Mouse (Mus musculus) thymus, adult 2 months (tissue): Measurements from ENCODE around the gene Skint8. TPM values are rescaled to one million over a fixed set of nuclear protein-coding genes. Genes with fewer than 3 reads are reported as not detected.

Experiments
- DNase-seq: peaks from one replicate; pipeline ENCODE4 v3.0.0; 2021
- H3K27ac ChIP-seq: fragments of 200-500 bp; 2 replicates; pipeline ENCODE4 v1.5.1; 2012; ENCODE audit warnings: low read length, control low read depth; ENCODE audit not compliant: control insufficient read depth, insufficient read depth
- H3K27me3 ChIP-seq: fragments of 200-500 bp; 2 replicates; pipeline ENCODE4 v1.6.1; 2012; ENCODE audit warnings: mild to moderate bottlenecking, low read length, moderate library complexity, mixed read lengths; ENCODE audit not compliant: control insufficient read depth, insufficient read depth
- H3K36me3 ChIP-seq: fragments of 200-500 bp; 2 replicates; pipeline ENCODE4 v1.6.1; 2012; ENCODE audit warnings: mild to moderate bottlenecking, low read length, moderate library complexity; ENCODE audit not compliant: control insufficient read depth, insufficient read depth
- H3K4me1 ChIP-seq: fragments of 200-500 bp; replicated peaks from 2 replicates; pipeline ENCODE4 v1.6.1; 2012; ENCODE audit warnings: low read length; ENCODE audit not compliant: control insufficient read depth, insufficient read depth
- H3K4me3 ChIP-seq: fragments of 200-500 bp; 2 replicates; pipeline ENCODE4 v1.5.1; 2012; ENCODE audit warnings: mild to moderate bottlenecking, low read length, control low read depth, moderate library complexity; ENCODE audit not compliant: control insufficient read depth, insufficient read depth
- CTCF ChIP-seq: fragments of 200-500 bp; IDR thresholded peaks from 2 replicates; pipeline ENCODE4 v1.5.1; 2012; ENCODE audit warnings: mild to moderate bottlenecking, control low read depth, low read length, moderate library complexity, borderline replicate concordance; ENCODE audit not compliant: control insufficient read depth, poor library complexity, insufficient read depth; ENCODE audit errors: extremely low read depth
- POLR2A ChIP-seq: fragments of 200-500 bp; IDR thresholded peaks from 2 replicates; pipeline ENCODE4 v1.6.1; 2012; ENCODE audit warnings: mild to moderate bottlenecking, low read length, control low read depth, moderate library complexity; ENCODE audit not compliant: control insufficient read depth, poor library complexity, insufficient read depth; ENCODE audit errors: extremely low read depth
- WGBS: fragments of 180-500 bp; shearing (Covaris S2); methylation state at CpG from one replicate; pipeline ENCODE4 v1.1.7; 2018; 5-methylcytosine and 5-hydroxymethylcytosine counted together
- polyA plus RNA-seq: library from polyadenylated mRNA; depleted of rRNA; stranded (reverse); fragments of >200 nt; gene quantifications from 2 replicates; pipeline ENCODE4 v1.2.3, GENCODE M21; 2012; rRNA removed

Gene Skint8
- polyA plus RNA-seq, result 0.92 and 2.1 TPM in 2 replicates

- Histone ChIP-seq H3K4me1 (no peaks in the 10 kb centered on the region), H3K4me3 (no peak within 1 kb of the TSS), H3K27ac (no peak within 1 kb of the TSS), H3K27me3 (no peaks in the 10 kb centered on the region), H3K36me3 (no peaks in the 10 kb centered on the region)
- no peak for DNase-seq
- WGBS, result 88% methylated on average over 1 of the region's 1 CpGs
- TF ChIP-seq POLR2A, result no peak
Observed at GRCm38 (mm10) chr4:111919092-111919491, at the start of gene Skint8. Skint8 (plus strand) TSS chr4:111919392.

GRCm38 (mm10) chr4:111880112-111880875, 38.9 kb upstream of the Skint8 start:
- Histone ChIP-seq H3K36me3 (no peaks in the 10 kb centered on the region), H3K4me3 (no peak overlapping the region), H3K27ac (peak overlapping the region; percentile 49), H3K27me3 (no peaks in the 10 kb centered on the region), H3K4me1 (peaks cover 12% of the 10 kb centered on the region)
- peak; percentile 25 for DNase-seq
- 25% methylated on average over 4 of the region's 4 CpGs for WGBS
- TF ChIP-seq CTCF, result no peak
- no peak for TF ChIP-seq POLR2A

DNA sequence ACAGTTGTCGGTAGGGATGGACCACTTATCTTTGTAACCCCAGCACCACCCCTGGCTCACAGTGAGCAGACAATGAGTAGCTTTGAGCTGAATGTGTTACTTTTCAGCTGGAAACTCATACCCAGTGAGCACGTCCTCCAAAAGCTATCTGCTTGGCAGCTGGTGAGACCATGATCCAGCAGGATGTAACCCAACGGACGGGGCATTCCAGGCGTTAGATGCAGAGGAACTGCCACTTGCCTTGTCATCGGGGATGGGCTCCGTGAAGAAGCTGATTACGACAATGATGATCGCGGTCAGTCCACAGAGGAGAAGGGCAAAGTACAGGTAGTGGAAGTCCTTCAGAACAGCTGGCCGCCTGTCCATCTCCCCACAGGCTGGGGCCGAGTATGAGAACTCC, 35.6 kb upstream of the Skint8 start:
- Histone ChIP-seq H3K4me1 (peaks cover 9% of the 10 kb centered on the region), H3K4me3 (no peak overlapping the region), H3K27me3 (no peaks in the 10 kb centered on the region), H3K36me3 (no peaks in the 10 kb centered on the region), H3K27ac (no peak overlapping the region)
- WGBS, result 93% methylated on average over 12 of the region's 12 CpGs
- TF ChIP-seq POLR2A (no peak), CTCF (no peak)
- no peak for DNase-seq

DNA sequence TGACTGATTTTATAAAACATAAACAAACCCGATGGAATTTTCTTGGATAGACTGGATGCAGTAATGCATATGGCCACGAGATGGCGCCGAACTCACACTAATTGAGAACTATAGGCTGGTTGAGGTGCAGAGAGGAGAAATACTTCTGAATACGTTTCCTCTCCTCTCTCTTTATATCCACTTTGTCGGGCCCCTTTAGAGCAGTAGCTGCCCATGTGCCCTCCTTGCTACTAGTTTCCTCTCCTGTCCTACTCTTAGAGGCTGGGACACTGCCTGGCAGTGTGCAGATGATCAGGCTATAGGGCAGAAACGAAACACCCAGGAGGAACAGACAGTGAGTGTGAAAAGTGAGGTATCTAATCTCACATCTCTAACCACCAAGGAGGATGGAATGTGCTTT, 33.2 kb upstream of the Skint8 start:
- Histone ChIP-seq H3K36me3 (no peaks in the 10 kb centered on the region), H3K27ac (no peak overlapping the region), H3K4me1 (peaks cover 1% of the 10 kb centered on the region), H3K4me3 (no peak overlapping the region), H3K27me3 (no peaks in the 10 kb centered on the region)
- peak; percentile 69 for DNase-seq
- TF ChIP-seq POLR2A, result no peak
- TF ChIP-seq CTCF, result no peak
- 1% methylated on average over 7 of the region's 7 CpGs for WGBS

DNA sequence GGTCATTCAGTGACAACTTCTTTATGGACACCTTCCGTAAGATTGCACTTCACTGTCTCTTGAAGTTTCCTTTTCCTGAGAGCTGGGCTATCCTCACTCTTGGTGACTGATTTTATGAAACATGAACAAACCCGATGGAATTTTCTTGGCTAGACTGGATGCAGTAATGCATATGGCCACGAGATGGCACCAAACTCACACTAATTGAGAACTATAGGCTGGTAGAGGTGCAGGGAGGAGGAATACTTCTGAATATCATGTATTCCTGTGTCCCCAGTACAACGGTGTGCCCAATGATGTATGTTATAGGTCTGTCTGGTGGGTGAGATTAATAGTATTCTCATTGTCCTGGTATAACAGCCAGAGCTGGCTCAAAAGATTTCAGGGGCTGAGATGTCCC, 32.6 kb upstream of the Skint8 start:
- H3K4me1 ChIP-seq, result no peaks in the 10 kb centered on the region
- 12% methylated on average over 4 of the region's 4 CpGs for WGBS
- TF ChIP-seq POLR2A (no peak), CTCF (no peak)
- H3K27ac ChIP-seq, result no peak overlapping the region
- no peak overlapping the region for H3K4me3 ChIP-seq
- no peaks in the 10 kb centered on the region for H3K27me3 ChIP-seq
- peak; percentile 73 for DNase-seq
- H3K36me3 ChIP-seq, result no peaks in the 10 kb centered on the region

GRCm38 (mm10) chr4:111892138-111892537, 27.1 kb upstream of the Skint8 start:
- H3K27me3 ChIP-seq, result no peaks in the 10 kb centered on the region
- H3K4me3 ChIP-seq, result no peak overlapping the region
- TF ChIP-seq CTCF (no peak), POLR2A (no peak)
- DNase-seq, result no peak
- H3K27ac ChIP-seq, result no peak overlapping the region
- H3K4me1 ChIP-seq, result no peaks in the 10 kb centered on the region
- H3K36me3 ChIP-seq, result no peaks in the 10 kb centered on the region

DNA sequence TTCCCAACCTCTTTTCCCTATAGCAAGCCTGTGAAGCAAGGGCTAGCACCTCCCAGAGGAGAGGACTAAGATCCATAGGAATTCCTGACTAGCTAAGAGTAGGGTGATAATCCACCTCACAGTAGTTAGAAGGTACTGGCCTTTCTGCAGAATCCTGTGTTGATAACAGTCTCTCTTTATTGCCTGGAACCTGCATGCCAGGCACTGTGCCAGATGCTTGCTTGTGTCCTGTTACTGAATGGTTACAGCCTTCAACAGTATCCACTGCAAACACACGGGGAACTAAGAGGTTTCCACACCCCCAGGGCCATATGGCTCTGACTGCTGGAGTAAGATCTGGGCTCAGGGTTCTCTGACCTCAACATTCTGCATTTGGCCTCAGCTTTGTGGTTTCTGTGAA, 21.4 kb upstream of the Skint8 start:
- TF ChIP-seq POLR2A, result no peak
- no peak for TF ChIP-seq CTCF
- DNase-seq, result no peak
- no peaks in the 10 kb centered on the region for H3K27me3 ChIP-seq
- no peak overlapping the region for H3K27ac ChIP-seq
- no peaks in the 10 kb centered on the region for H3K36me3 ChIP-seq
- peaks cover 3% of the 10 kb centered on the region; the same call in 1 of the 2 replicates for H3K4me1 ChIP-seq
- WGBS, result 11% methylated on average over 1 of the region's 1 CpGs
- H3K4me3 ChIP-seq, result no peak overlapping the region
